In genomic region chr5:67579725-67580633, GRCm38 (mm10) we compare ENCODE assay signal across 12 mouse cellular contexts. TPM values are rescaled to one million over a fixed set of nuclear protein-coding genes. Genes with fewer than 3 reads are reported as not detected.
DNase-seq lines count a peak whose midpoint lies in the region; ATAC-seq and TF ChIP-seq lines count a peak whose summit lies in the region.
"Had no signal": no experiment of that assay in that cellular context is flagged by ENCODE, and none has a peak within 500 bp of the region (broad histone marks: within the 10 kb centered on the region; RNA-seq: fewer than 3 reads in every experiment).

No protein-coding gene starts in this region.

- no peaks in the 10 kb centered on the region for H3K36me3 ChIP-seq in liver, postnatal 0 days (replicated peaks; ENCODE audit: insufficient read depth, low read length)
- H3K36me3 ChIP-seq in liver, embryonic 12.5 days = no peaks in the 10 kb centered on the region
- no peaks in the 10 kb centered on the region for H3K36me3 ChIP-seq in MEL (ENCODE audit: control insufficient read depth in 1 of 2, insufficient read depth in 2 of 2, low read length in 2 of 2)
- H3K36me3 ChIP-seq: embryonic facial prominence, embryonic 15.5 days; hindbrain, embryonic 13.5 days; limb, embryonic 15.5 days; neural tube, embryonic 12.5 days had no signal

- H3K9ac ChIP-seq in liver, postnatal 0 days (replicated peaks) = no peak overlapping the region
- no peak overlapping the region for H3K9ac ChIP-seq in liver, embryonic 12.5 days
- no peak overlapping the region for H3K9ac ChIP-seq in MEL (ENCODE audit: control insufficient read depth, low read depth, low read length, poor library complexity, severe bottlenecking)
- H3K9ac ChIP-seq: embryonic facial prominence, embryonic 15.5 days; hindbrain, embryonic 13.5 days; limb, embryonic 15.5 days; neural tube, embryonic 12.5 days had no signal

- no peaks in the 10 kb centered on the region for H3K9me3 ChIP-seq in liver, postnatal 0 days (ENCODE audit: low read length)
- H3K9me3 ChIP-seq in liver, embryonic 12.5 days (replicated peaks) = no peaks in the 10 kb centered on the region
- no peaks in the 10 kb centered on the region for H3K9me3 ChIP-seq in MEL (replicated peaks; ENCODE audit: insufficient read depth, low read length)
- H3K9me3 ChIP-seq: embryonic facial prominence, embryonic 15.5 days; hindbrain, embryonic 13.5 days; limb, embryonic 15.5 days; neural tube, embryonic 12.5 days had no signal

- peak; percentile 50 for TF ChIP-seq CTCF in gastrocnemius, adult 2 months (IDR thresholded peaks at IDR 0.05)
- peak; percentile 47 for TF ChIP-seq CTCF in liver, postnatal 0 days (IDR thresholded peaks at IDR 0.05; ENCODE audit: low read depth)
- TF ChIP-seq CTCF in MEL (IDR thresholded peaks at IDR 0.05 in 2 of 3, conservative IDR thresholded peaks at IDR 0.05 in 1 of 3; ENCODE audit: control insufficient read depth in 1 of 3, insufficient read depth in 1 of 3, low read depth in 2 of 3, low read length in 3 of 3, poor library complexity in 1 of 3, severe bottlenecking in 1 of 3) = peak in 2 of 3 experiments; percentile 30 to 47; a peak in 4 of 6 replicates

- no peak overlapping the region for H3K4me2 ChIP-seq in liver, postnatal 0 days (ENCODE audit: low read depth, low read length)
- H3K4me2 ChIP-seq in liver, embryonic 12.5 days = no peak overlapping the region
- H3K4me2 ChIP-seq: embryonic facial prominence, embryonic 15.5 days; hindbrain, embryonic 13.5 days; limb, embryonic 15.5 days; neural tube, embryonic 12.5 days had no signal

- TF ChIP-seq RAD21 in MEL (IDR thresholded peaks at IDR 0.05; ENCODE audit: low read depth, low read length) = peak; percentile 24; the same call in 1 of the 2 replicates

- intact Hi-C loops in gastrocnemius, adult 2 months (cut with DNase I) = no loop called here

- no peak overlapping the region for H3K27ac ChIP-seq in gastrocnemius, adult 2 months
- H3K27ac ChIP-seq in liver, postnatal 0 days (ENCODE audit: low read depth) = no peak overlapping the region
- H3K27ac ChIP-seq in liver, embryonic 12.5 days = no peak overlapping the region
- H3K27ac ChIP-seq in MEL (ENCODE audit: control insufficient read depth, low read depth, low read length) = no peak overlapping the region
- H3K27ac ChIP-seq: embryonic facial prominence, embryonic 15.5 days; hindbrain, embryonic 13.5 days; limb, embryonic 15.5 days; neural tube, embryonic 12.5 days had no signal

- no peak for DNase-seq in gastrocnemius, adult 2 months
- no peak for DNase-seq in gastrocnemius, postnatal 4 days (ENCODE audit: low spot score in 2 of 2)
- no peak for DNase-seq in liver, postnatal 0 days
- DNase-seq in MEL (ENCODE audit: low read depth, low spot score) = peak; percentile 32
- DNase-seq in frontal cortex, postnatal 10 days (ENCODE audit: low spot score in 2 of 2) = no peak
- DNase-seq in liver = no peak

- no peak overlapping the region for H3K4me3 ChIP-seq in gastrocnemius, adult 2 months
- no peak overlapping the region for H3K4me3 ChIP-seq in liver, postnatal 0 days (ENCODE audit: low read depth, low read length)
- no peak overlapping the region for H3K4me3 ChIP-seq in liver, embryonic 12.5 days
- H3K4me3 ChIP-seq in MEL (ENCODE audit: control insufficient read depth in 1 of 2, insufficient read depth in 1 of 2, low read depth in 2 of 2, low read length in 2 of 2) = no peak overlapping the region
- H3K4me3 ChIP-seq: embryonic facial prominence, embryonic 15.5 days; hindbrain, embryonic 13.5 days; limb, embryonic 15.5 days; neural tube, embryonic 12.5 days had no signal

- no peak for TF ChIP-seq POLR2A in MEL (IDR thresholded peaks at IDR 0.05; ENCODE audit: control insufficient read depth in 1 of 2, insufficient read depth in 1 of 2, low read depth in 1 of 2, low read length in 2 of 2, poor library complexity in 1 of 2)

- ATAC-seq in liver, postnatal 0 days = no peak
- no peak for ATAC-seq in liver, embryonic 12.5 days
- ATAC-seq in megakaryocyte progenitor cell, adult 5-6 weeks (replicated peaks; ENCODE audit: poor library complexity) = peak; percentile 75

- TF ChIP-seq EP300 in liver, postnatal 0 days (IDR thresholded peaks at IDR 0.05; ENCODE audit: low read depth) = no peak
- TF ChIP-seq EP300 in MEL (IDR thresholded peaks at IDR 0.05; ENCODE audit: low read depth in 1 of 2, low read length in 2 of 2) = no peak

- no peaks in the 10 kb centered on the region for H3K4me1 ChIP-seq in liver, postnatal 0 days (ENCODE audit: insufficient read depth)
- H3K4me1 ChIP-seq in liver, embryonic 12.5 days = no peaks in the 10 kb centered on the region
- H3K4me1 ChIP-seq in MEL (ENCODE audit: control insufficient read depth in 1 of 2, insufficient read depth in 2 of 2, low read length in 2 of 2) = no peaks in the 10 kb centered on the region
- H3K4me1 ChIP-seq: embryonic facial prominence, embryonic 15.5 days; hindbrain, embryonic 13.5 days; limb, embryonic 15.5 days; neural tube, embryonic 12.5 days had no signal

- H3K27me3 ChIP-seq in liver, postnatal 0 days (ENCODE audit: insufficient read depth, low read length) = no peaks in the 10 kb centered on the region
- no peaks in the 10 kb centered on the region for H3K27me3 ChIP-seq in liver, embryonic 12.5 days (replicated peaks)
- no peaks in the 10 kb centered on the region for H3K27me3 ChIP-seq in MEL (ENCODE audit: control insufficient read depth in 1 of 2, insufficient read depth in 2 of 2, low read length in 2 of 2)
- H3K27me3 ChIP-seq: embryonic facial prominence, embryonic 15.5 days; hindbrain, embryonic 13.5 days; limb, embryonic 15.5 days; neural tube, embryonic 12.5 days had no signal

- H3K79me2 ChIP-seq in MEL (ENCODE audit: control insufficient read depth, insufficient read depth, low read length, poor library complexity) = no peaks in the 10 kb centered on the region

- 35% methylated on average over 6 of the region's 6 CpGs for WGBS in liver, postnatal 0 days (ENCODE audit: insufficient replicate concordance)
- WGBS in liver, embryonic 12.5 days (ENCODE audit: insufficient replicate concordance) = 39% methylated on average over 6 of the region's 6 CpGs

TF ChIP-seq in MEL, 35 proteins besides CTCF, POLR2A, EP300 and RAD21:
- TF ChIP-seq CHD1 (IDR thresholded peaks at IDR 0.05; ENCODE audit: low read depth, low read length) (no peak), SMC3 (IDR thresholded peaks at IDR 0.05; ENCODE audit: low read depth, low read length) (peak; percentile 51)

RNA-seq across cellular contexts. Expression of gene Shisa3, which starts 27.7 kb away (rescaled TPM):
- 1 to 10 TPM; 1.2 to 1.4 TPM for total RNA-seq in gastrocnemius, adult 2 months (2021)
- 1 to 10 TPM; 3.6 to 4.4 TPM for total RNA-seq in gastrocnemius, postnatal 4 days (2021)
- polyA plus RNA-seq in liver, postnatal 0 days (2015; fragmentation: Nextera tagmentation; extraction: Ambion mirVana) = 0.31 and 0.32 TPM in 2 replicates
- polyA plus RNA-seq in liver, embryonic 12.5 days (2016; fragmentation: Nextera tagmentation; extraction: Ambion mirVana) = 5.7 and 7.5 TPM in 2 replicates
- total RNA-seq in MEL (2012; rRNA removed) = not detected in 2 replicates
- polyA plus RNA-seq in MEL (2012; ENCODE audit: insufficient read depth in 1 of 2, insufficient read length in 2 of 2, low read depth in 1 of 2, low replicate concordance in 2 of 2, missing spikeins in 1 of 2) = under 1 TPM in 1 of 2 experiments, not detected in 1; 0.06 TPM
- not detected in 2 replicates for total RNA-seq in megakaryocyte progenitor cell, adult 5-6 weeks (2015)
- total RNA-seq in megakaryocyte progenitor cell, adult 5-6 weeks (2017) = not detected in 2 replicates
